Mouse (Mus musculus): ENCODE data around the gene Mmp2. TPM values are rescaled to one million over a fixed set of nuclear protein-coding genes. Genes with fewer than 3 reads are reported as not detected.
A peak's percentile ranks its signal among the peaks of the same experiment; 100 is the strongest.

Mmp2 gene
- polyA plus RNA-seq, 1 experiment from 2014 or later: 14.5 TPM

DNA sequence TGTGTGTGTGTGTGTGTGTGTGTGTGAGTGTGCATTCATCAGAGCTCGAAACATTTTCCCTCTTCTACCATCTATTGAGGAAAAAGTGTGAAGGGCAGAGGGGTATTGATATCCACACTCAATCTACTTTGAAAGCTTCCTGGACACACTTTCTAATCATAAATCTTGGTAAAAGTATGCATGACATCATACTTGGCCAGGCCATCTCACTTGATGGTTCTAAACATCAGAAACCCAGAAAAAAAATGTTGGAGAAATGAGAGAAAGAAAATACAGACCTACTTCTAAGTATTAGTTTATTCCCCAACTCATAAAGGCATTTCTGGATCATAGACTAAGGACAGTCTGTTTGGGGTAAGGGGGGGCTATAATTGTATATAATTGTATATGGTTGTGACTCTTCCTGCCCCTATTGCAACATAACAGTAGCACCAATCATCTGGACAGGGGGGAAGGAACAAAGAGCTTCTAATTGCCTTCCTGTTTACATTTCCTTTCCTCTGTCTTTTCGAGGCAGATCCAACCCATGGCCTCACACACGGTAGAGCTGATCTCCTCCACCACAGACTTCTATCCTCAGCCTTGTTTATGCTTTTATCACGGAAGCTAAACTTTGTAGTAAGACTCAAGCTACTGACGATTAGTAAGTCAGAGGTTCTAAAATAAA, 7.1 kb downstream of the Mmp2 start:
- no peaks in the 10 kb centered on the region for H3K9me3 ChIP-seq (replicated peaks; ENCODE audit: control insufficient read depth, low read length)
- WGBS: 82% methylated on average over 5 of the region's 5 CpGs

GRCm38 (mm10) chr8:92834786-92835500, 7.9 kb downstream of the Mmp2 start:
- Histone ChIP-seq H3K4me1 (ENCODE audit: control insufficient read depth, insufficient read depth, low read length) (no peaks in the 10 kb centered on the region), H3K27ac (ENCODE audit: low read depth, low read length) (no peak overlapping the region), H3K27me3 (replicated peaks; ENCODE audit: control insufficient read depth, insufficient read depth, low read length) (no peaks in the 10 kb centered on the region), H3K4me3 (ENCODE audit: low read depth, low read length) (no peak overlapping the region), H3K9ac (ENCODE audit: low read length) (no peak overlapping the region), H3K9me3 (replicated peaks; ENCODE audit: control insufficient read depth, low read length) (no peaks in the 10 kb centered on the region), H3K4me2 (ENCODE audit: low read length) (no peak overlapping the region), H3K36me3 (ENCODE audit: control insufficient read depth, insufficient read depth, low read length) (no peaks in the 10 kb centered on the region)
- ATAC-seq (no peak), DNase-seq (ENCODE audit: low spot score) (no peak)
- 84% methylated on average over 11 of the region's 11 CpGs for WGBS

More for the DNA sequence above, 7.1 kb downstream of the Mmp2 start:
- Histone ChIP-seq H3K36me3 (ENCODE audit: control insufficient read depth, insufficient read depth, low read length) (no peaks in the 10 kb centered on the region), H3K27me3 (replicated peaks; ENCODE audit: control insufficient read depth, insufficient read depth, low read length) (no peaks in the 10 kb centered on the region), H3K4me2 (ENCODE audit: low read length) (no peak overlapping the region), H3K4me1 (ENCODE audit: control insufficient read depth, insufficient read depth, low read length) (no peaks in the 10 kb centered on the region), H3K4me3 (ENCODE audit: low read depth, low read length) (no peak overlapping the region), H3K27ac (ENCODE audit: low read depth, low read length) (no peak overlapping the region), H3K9ac (ENCODE audit: low read length) (no peak overlapping the region)
- DNase-seq (ENCODE audit: low spot score) (no peak), ATAC-seq (no peak)

GRCm38 (mm10) chr8:92835901-92836300, 8.8 kb downstream of the Mmp2 start:
- no peak for DNase-seq (ENCODE audit: low spot score)
- H3K27me3 ChIP-seq (replicated peaks; ENCODE audit: control insufficient read depth, insufficient read depth, low read length): no peaks in the 10 kb centered on the region

DNA sequence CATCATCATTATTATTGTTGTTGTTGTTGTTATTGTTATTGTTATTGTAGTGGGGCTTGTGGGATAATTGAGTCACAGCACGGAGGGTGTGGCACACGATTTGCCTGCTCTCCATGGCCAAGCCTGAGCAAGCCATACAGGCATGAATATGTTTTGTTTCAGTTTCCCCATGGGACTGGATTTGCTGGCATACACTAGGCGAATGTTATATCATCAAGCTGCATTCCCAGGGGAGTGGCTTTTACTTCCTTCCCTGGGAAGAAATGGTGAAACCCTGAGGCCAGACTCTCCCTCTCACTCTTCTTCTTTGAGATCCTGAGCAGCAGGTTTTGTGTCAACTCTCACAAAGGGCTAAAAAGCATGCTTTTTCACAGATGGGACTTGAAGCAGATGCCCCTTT, 11.5 kb downstream of the Mmp2 start:
- Histone ChIP-seq H3K4me1 (ENCODE audit: control insufficient read depth, insufficient read depth, low read length) (no peaks in the 10 kb centered on the region), H3K4me3 (ENCODE audit: low read depth, low read length) (no peak overlapping the region), H3K9me3 (replicated peaks; ENCODE audit: control insufficient read depth, low read length) (no peaks in the 10 kb centered on the region), H3K27me3 (replicated peaks; ENCODE audit: control insufficient read depth, insufficient read depth, low read length) (no peaks in the 10 kb centered on the region), H3K9ac (ENCODE audit: low read length) (no peak overlapping the region), H3K36me3 (ENCODE audit: control insufficient read depth, insufficient read depth, low read length) (no peaks in the 10 kb centered on the region), H3K27ac (ENCODE audit: low read depth, low read length) (no peak overlapping the region), H3K4me2 (ENCODE audit: low read length) (no peak overlapping the region)
- WGBS: 81% methylated on average over 3 of the region's 3 CpGs
- no peak for ATAC-seq
- DNase-seq (ENCODE audit: low spot score): no peak

More at GRCm38 (mm10) chr8:92835901-92836300, 8.8 kb downstream of the Mmp2 start:
- H3K9ac ChIP-seq (ENCODE audit: low read length): no peak overlapping the region
- 94% methylated on average over 11 of the region's 11 CpGs for WGBS
- no peaks in the 10 kb centered on the region for H3K4me1 ChIP-seq (ENCODE audit: control insufficient read depth, insufficient read depth, low read length)
- ATAC-seq: no peak
- H3K9me3 ChIP-seq (replicated peaks; ENCODE audit: control insufficient read depth, low read length): no peaks in the 10 kb centered on the region
- no peak overlapping the region for H3K27ac ChIP-seq (ENCODE audit: low read depth, low read length)
- H3K36me3 ChIP-seq (ENCODE audit: control insufficient read depth, insufficient read depth, low read length): no peaks in the 10 kb centered on the region
- no peak overlapping the region for H3K4me3 ChIP-seq (ENCODE audit: low read depth, low read length)
- no peak overlapping the region for H3K4me2 ChIP-seq (ENCODE audit: low read length)

GRCm38 (mm10) chr8:92839161-92839560, 12.1 kb downstream of the Mmp2 start:
- Histone ChIP-seq H3K4me2 (ENCODE audit: low read length) (no peak overlapping the region), H3K27me3 (replicated peaks; ENCODE audit: control insufficient read depth, insufficient read depth, low read length) (no peaks in the 10 kb centered on the region), H3K36me3 (ENCODE audit: control insufficient read depth, insufficient read depth, low read length) (no peaks in the 10 kb centered on the region), H3K9me3 (replicated peaks; ENCODE audit: control insufficient read depth, low read length) (no peaks in the 10 kb centered on the region), H3K27ac (ENCODE audit: low read depth, low read length) (no peak overlapping the region), H3K4me1 (ENCODE audit: control insufficient read depth, insufficient read depth, low read length) (no peaks in the 10 kb centered on the region), H3K4me3 (ENCODE audit: low read depth, low read length) (no peak overlapping the region), H3K9ac (ENCODE audit: low read length) (no peak overlapping the region)
- ATAC-seq: no peak
- DNase-seq (ENCODE audit: low spot score): no peak
- 86% methylated on average over 8 of the region's 8 CpGs for WGBS

- DNase-seq (ENCODE audit: low spot score) (no peak), ATAC-seq (no peak)
- Histone ChIP-seq H3K4me1 (ENCODE audit: control insufficient read depth, insufficient read depth, low read length) (no peaks in the 10 kb centered on the region), H3K27me3 (replicated peaks; ENCODE audit: control insufficient read depth, insufficient read depth, low read length) (no peaks in the 10 kb centered on the region), H3K9me3 (replicated peaks; ENCODE audit: control insufficient read depth, low read length) (no peaks in the 10 kb centered on the region), H3K27ac (ENCODE audit: low read depth, low read length) (no peak overlapping the region), H3K4me2 (ENCODE audit: low read length) (no peak overlapping the region), H3K36me3 (ENCODE audit: control insufficient read depth, insufficient read depth, low read length) (no peaks in the 10 kb centered on the region), H3K9ac (ENCODE audit: low read length) (no peak overlapping the region), H3K4me3 (ENCODE audit: low read depth, low read length) (no peak overlapping the region)
- WGBS: 94% methylated on average over 7 of the region's 7 CpGs
These were observed 12.8 kb downstream of the Mmp2 start for GRCm38 (mm10) chr8:92839876-92840275.

DNA sequence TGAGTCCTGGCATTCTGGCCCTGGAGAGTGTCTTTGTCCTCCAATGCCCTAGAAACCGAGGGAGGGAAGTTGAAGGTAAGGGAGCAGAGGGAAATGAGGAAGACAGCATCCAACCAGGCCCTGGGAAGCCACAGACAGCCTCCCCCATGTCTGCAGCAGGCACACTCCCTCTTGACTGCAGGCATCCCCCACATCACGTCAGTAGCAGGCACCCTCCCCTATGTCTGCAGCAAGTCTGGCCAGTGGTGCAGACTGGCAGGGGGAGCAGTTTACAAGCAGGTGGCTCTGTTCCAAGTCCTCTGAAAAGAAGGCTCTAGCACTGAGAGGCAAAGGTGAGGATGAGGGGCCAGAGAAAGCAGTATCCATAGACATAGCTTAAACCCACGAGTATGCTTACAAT, 19.6 kb downstream of the Mmp2 start:
- WGBS: 13% methylated on average over 3 of the region's 3 CpGs
- H3K4me1 ChIP-seq (ENCODE audit: control insufficient read depth, insufficient read depth, low read length): peaks cover 12% of the 10 kb centered on the region; the same call in 1 of the 2 replicates
- DNase-seq (ENCODE audit: low spot score): peak; percentile 61
- no peaks in the 10 kb centered on the region for H3K9me3 ChIP-seq (replicated peaks; ENCODE audit: control insufficient read depth, low read length)
- no peak overlapping the region for H3K4me3 ChIP-seq (ENCODE audit: low read depth, low read length)
- H3K9ac ChIP-seq (ENCODE audit: low read length): peak overlapping the region; percentile 35; the same call in 1 of the 2 replicates
- H3K36me3 ChIP-seq (ENCODE audit: control insufficient read depth, insufficient read depth, low read length): no peaks in the 10 kb centered on the region
- no peak overlapping the region for H3K4me2 ChIP-seq (ENCODE audit: low read length)
- peak; percentile 52; the same call in 1 of the 2 replicates for ATAC-seq
- H3K27me3 ChIP-seq (replicated peaks; ENCODE audit: control insufficient read depth, insufficient read depth, low read length): no peaks in the 10 kb centered on the region
- no peak overlapping the region; the same call in 1 of the 2 replicates for H3K27ac ChIP-seq (ENCODE audit: low read depth, low read length)

GRCm38 (mm10) chr8:92847299-92847698, 20.2 kb downstream of the Mmp2 start:
- no peaks in the 10 kb centered on the region for H3K27me3 ChIP-seq (replicated peaks; ENCODE audit: control insufficient read depth, insufficient read depth, low read length)
- no peak overlapping the region for H3K27ac ChIP-seq (ENCODE audit: low read depth, low read length)
- no peak for DNase-seq (ENCODE audit: low spot score)
- ATAC-seq: no peak
- peaks cover 12% of the 10 kb centered on the region; the same call in 1 of the 2 replicates for H3K4me1 ChIP-seq (ENCODE audit: control insufficient read depth, insufficient read depth, low read length)
- no peak overlapping the region for H3K4me3 ChIP-seq (ENCODE audit: low read depth, low read length)
- H3K9ac ChIP-seq (ENCODE audit: low read length): no peak overlapping the region
- no peak overlapping the region for H3K4me2 ChIP-seq (ENCODE audit: low read length)
- H3K9me3 ChIP-seq (replicated peaks; ENCODE audit: control insufficient read depth, low read length): no peaks in the 10 kb centered on the region
- 52% methylated on average over 9 of the region's 9 CpGs for WGBS
- H3K36me3 ChIP-seq (ENCODE audit: control insufficient read depth, insufficient read depth, low read length): no peaks in the 10 kb centered on the region

GRCm38 (mm10) chr8:92849261-92849660, 22.2 kb downstream of the Mmp2 start:
- WGBS: 71% methylated on average over 6 of the region's 6 CpGs
- ATAC-seq (no peak), DNase-seq (ENCODE audit: low spot score) (no peak)
- Histone ChIP-seq H3K4me2 (ENCODE audit: low read length) (no peak overlapping the region), H3K27ac (ENCODE audit: low read depth, low read length) (no peak overlapping the region), H3K27me3 (replicated peaks; ENCODE audit: control insufficient read depth, insufficient read depth, low read length) (no peaks in the 10 kb centered on the region), H3K9me3 (replicated peaks; ENCODE audit: control insufficient read depth, low read length) (no peaks in the 10 kb centered on the region), H3K36me3 (ENCODE audit: control insufficient read depth, insufficient read depth, low read length) (no peaks in the 10 kb centered on the region), H3K9ac (ENCODE audit: low read length) (no peak overlapping the region), H3K4me3 (ENCODE audit: low read depth, low read length) (no peak overlapping the region), H3K4me1 (ENCODE audit: control insufficient read depth, insufficient read depth, low read length) (peaks cover 12% of the 10 kb centered on the region; the same call in 1 of the 2 replicates)
